Mouse (Mus musculus): ENCODE data around the gene Tlcd2. TPM values are rescaled to one million over a fixed set of nuclear protein-coding genes. Genes with fewer than 3 reads are reported as not detected.
A peak's percentile ranks its signal among the peaks of the same experiment; 100 is the strongest.

The Tlcd2 gene
- total RNA-seq, 2 experiments from 2014 or later = 7.9 to 8.1 TPM

DNA sequence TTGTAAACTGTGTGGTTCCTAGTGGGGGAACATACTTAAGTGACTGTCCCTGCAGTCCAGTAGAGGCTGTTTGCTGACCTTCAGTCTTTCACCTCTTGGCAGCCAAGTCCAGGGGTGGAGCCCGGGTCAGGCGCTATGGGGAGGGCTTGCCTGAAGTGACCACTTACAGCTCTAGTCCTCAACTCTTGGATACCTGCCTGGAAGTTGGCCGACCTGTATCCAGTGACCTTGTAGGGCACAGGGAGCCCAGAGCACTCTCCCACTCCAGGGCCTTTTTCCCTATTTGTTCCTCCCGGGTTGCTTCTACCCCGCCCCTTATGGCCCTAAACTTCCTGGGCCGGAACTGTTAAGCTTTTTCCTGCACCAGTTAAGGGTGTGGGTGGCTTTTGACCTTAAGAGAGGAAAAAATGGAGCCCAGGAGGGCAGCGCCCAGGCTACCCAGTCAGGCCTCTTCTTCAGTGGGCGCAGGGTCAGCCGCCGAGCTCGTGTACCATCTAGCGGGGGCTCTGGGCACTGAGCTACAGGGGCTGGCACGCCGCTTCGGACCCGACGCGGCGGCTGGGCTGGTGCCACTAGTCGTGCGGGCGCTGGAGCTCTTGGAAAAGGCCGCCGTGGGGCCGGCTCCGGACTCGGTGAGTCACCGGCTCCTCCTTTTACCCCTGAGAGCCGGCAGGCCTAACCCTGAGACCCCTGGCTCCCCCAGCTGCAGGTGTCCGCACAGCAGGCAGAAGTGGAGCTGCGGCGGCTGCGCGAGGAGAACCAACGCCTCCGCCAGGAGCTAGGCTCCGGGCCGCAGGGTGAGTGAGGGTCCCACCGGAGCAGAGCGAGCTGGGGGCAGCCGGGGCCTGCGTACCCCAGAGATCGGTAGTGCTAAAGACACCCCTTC lies 48.5 kb downstream of the Tlcd2 start, which contains the start of gene Rilp:
Gene Rilp (plus strand): TSS at position 354 of the 886 bp plus-strand sequence.
- peak; percentile 67 for DNase-seq (ENCODE audit: low spot score)
- intact Hi-C loops (cut with DNase I) = loop anchor here (1.0 to 5.0 kb wide), 3 partner anchors 50 to 163 kb away; partner anchors contain the start of genes Rpa1 and Smyd4

DNA sequence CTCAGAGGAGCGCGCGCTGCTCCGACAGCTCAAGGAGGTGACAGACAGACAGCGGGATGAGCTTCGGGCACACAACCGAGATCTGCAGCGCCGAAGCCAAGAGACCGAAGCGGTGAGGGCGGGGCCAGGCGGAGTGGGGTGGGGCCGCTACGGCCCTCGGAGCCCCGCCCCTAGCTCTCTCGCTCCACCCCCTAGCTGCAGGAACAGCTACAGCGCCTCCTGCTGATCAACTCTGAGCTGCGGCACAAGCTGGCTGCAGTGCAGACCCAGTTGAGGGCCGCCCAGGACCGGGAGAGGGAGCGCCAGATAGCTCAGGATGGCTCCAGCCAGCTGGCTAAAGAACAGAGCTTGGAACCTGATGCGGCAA lies 49.1 kb downstream of the Tlcd2 start:
- intact Hi-C loops (cut with DNase I) = loop anchor here (1.0 to 5.0 kb wide), 3 partner anchors 50 to 163 kb away; partner anchors contain the start of genes Rpa1 and Smyd4
- peak; percentile 88 for DNase-seq (ENCODE audit: low spot score)

DNA sequence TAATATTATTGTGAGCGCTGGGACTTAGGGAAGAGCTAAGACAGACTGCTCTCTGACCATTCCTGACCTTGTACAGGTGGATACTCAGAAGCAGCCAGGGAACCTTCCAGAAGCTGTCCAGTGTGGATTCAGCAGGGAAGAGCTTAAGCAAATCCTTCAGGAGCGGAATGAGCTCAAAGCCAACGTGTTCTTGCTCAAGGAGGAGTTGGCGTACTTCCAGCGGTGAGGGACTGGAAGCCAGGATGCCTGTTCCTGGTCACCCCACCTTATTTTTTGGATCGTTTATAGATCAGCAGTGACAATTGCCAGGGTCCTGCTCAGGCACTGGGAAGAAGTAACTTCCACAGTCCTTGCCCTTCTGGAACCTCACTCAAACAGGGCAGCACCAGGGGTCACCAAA lies 49.7 kb downstream of the Tlcd2 start:
- intact Hi-C loops (cut with DNase I) = loop anchor here (5.0 kb wide), 2 partner anchors 109 to 164 kb away; partner anchors contain the start of genes Rpa1 and Smyd4
- DNase-seq (ENCODE audit: low spot score) = no peak

DNA sequence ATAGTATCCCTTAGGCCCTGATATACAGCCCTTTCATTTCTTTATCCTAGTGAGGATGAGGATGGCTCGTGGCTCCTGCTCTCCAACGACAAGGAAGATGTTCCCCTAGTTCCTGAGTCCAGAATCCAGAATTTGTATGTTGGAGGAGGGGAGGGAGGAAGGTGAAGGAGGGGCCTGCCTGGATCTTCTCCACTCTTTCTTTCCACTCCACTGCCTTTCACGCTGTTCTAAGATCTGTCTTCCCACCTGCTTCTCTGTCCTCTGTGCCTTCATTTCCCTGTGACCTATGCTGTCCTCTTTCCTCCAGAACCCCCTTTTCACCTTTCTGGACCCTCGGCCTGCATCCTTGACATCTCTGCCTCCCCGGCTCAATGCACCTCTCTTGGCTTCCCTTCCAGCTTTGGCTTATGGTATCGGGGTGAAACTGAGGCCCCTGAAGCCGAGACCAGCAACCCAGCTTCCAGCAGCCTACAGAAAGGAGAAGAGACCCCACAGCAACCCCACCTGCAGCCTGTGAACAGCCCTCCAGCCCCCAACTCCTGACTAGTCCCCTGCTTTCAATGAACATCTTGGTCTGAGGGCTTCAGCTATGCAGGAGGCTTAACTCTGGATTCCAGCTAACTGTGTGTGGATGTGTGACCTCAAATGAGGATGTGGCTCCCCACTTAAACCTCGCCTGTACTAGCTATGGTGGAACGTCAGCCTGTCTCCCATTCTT lies 50.9 kb downstream of the Tlcd2 start:
- intact Hi-C loops (cut with DNase I) = loop anchor here (5.0 kb wide), 2 partner anchors 110 to 165 kb away; partner anchors contain the start of genes Rpa1 and Smyd4
- DNase-seq (ENCODE audit: low spot score) = no peak

DNA sequence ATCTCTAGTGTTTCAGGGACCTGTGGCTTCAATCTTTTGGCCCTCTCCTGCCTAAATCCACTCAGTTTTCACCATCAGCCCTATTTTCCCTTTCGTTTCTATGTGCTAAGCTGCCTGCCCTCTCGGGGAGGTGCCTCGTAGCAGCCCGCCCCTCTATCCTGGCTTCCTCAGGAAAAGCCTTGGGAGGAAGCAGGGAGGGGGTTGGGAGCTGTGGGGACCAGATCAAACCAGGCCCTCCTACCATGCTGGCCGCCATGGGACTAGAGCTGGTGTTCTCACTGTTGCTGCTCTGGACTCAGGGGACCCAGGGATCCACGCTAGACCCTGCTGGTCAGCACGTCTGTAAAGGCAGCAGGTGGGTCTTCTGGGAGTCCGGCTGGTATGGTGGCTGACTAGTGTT lies 51.8 kb downstream of the Tlcd2 start, which contains the start of gene Scarf1:
Gene Scarf1 (plus strand): TSS at position 205 of the 400 bp plus-strand sequence.
- DNase-seq (ENCODE audit: low spot score) = peak; percentile 74
- intact Hi-C loops (cut with DNase I) = loop anchor here (5.0 kb wide), 2 partner anchors 111 to 166 kb away; partner anchors contain the start of genes Rpa1 and Smyd4

DNA sequence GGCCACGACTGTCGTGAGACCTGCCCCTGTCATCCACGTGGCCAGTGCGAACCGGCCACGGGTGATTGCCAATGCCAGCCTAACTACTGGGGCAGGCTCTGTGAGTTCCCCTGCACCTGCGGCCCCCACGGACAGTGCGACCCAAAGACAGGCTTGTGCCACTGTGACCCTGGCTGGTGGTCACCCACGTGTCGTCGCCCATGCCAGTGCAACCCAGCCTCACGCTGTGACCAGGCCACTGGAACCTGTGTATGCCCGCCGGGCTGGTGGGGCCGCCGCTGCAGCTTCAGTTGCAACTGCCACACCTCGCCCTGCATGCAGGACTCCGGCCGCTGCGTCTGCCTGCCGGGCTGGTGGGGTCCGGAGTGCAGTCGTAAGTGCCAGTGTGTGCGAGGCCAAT lies 53.7 kb downstream of the Tlcd2 start:
- no peak for DNase-seq (ENCODE audit: low spot score)
- intact Hi-C loops (cut with DNase I) = no loop called here

DNA sequence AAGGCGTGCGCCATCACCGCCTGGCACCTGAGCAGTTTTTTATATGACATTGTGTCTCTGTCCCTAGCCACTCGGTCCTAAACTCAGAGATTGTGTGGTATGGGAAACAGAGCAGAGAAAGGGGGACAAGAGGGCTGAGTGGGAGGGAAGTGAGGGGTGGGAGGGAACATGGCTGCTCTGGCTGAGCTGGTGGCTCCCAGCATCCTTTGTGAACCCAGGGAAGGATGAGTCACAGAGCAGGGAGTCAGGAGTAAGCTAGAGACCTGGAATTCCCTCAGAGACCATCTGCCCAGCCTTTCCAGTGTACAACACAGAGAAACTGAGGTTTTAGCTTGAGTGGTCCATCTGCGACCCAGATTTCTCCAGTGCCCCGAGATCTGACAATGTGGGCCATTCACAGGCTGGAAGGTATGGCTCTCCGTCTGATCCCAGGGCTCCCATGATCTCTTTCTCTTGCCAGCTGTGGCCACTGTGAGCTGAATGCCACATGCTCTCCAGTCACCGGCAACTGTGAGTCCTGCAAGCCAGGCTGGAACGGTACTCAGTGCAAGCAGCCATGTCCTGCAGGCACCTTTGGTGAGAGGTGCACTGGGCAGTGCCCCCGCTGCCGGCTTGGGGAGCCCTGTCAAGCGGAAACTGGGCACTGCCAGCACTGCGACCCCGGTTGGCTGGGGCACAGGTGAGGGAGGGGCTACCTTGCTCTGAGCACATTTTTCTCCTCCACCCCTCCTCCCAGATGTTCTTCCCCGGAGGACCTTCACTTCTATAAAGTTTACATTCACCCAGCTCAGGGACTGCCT lies 58.5 kb downstream of the Tlcd2 start:
- no peak for DNase-seq (ENCODE audit: low spot score)
- intact Hi-C loops (cut with DNase I) = no loop called here

Small RNAs within 50 kb of the gene (microRNA-seq; reads per million reads assigned to microRNA genes)
- gene Mir22 = 29,862 reads per million, percentile 98 among the genes with 10 or more reads in this experiment

Other genes with a start within 250 kb of the Tlcd2 start
- 10 to 100 TPM; 58.0 to 63.5 TPM for gene Rpa1, start 113.4 kb upstream of the Tlcd2 start, total RNA-seq (2021)
- 1 to 10 TPM; 4.3 to 4.6 TPM for gene Smyd4, start 113.3 kb upstream of the Tlcd2 start, total RNA-seq (2021)
- 10 to 100 TPM; 26.3 to 26.9 TPM for gene Serpinf1, start 39.0 kb upstream of the Tlcd2 start, total RNA-seq (2021)
- not detected for gene Serpinf2, start 22.1 kb upstream of the Tlcd2 start, total RNA-seq (2021)
- 1 to 10 TPM; 7.7 to 9.1 TPM for gene Wdr81, start 7.0 kb upstream of the Tlcd2 start, total RNA-seq (2021)
- 10 to 100 TPM; 78.7 to 89.4 TPM for gene Prpf8, start 25.1 kb downstream of the Tlcd2 start, total RNA-seq (2021)
- gene Rilp, start 48.4 kb downstream of the Tlcd2 start, total RNA-seq (2021) = 10 to 100 TPM; 47.4 to 47.8 TPM
- gene Scarf1, start 51.8 kb downstream of the Tlcd2 start, total RNA-seq (2021) = 10 to 100 TPM in 1 of 2 experiments, 1 to 10 TPM in 1; 8.5 to 12.1 TPM
- gene Slc43a2, start 70.0 kb downstream of the Tlcd2 start, total RNA-seq (2021) = 10 to 100 TPM; 14.9 to 18.2 TPM
- gene Pitpna, start 126.4 kb downstream of the Tlcd2 start, total RNA-seq (2021) = 100 to 1,000 TPM; 108 to 115 TPM
- gene Inpp5k, start 169.3 kb downstream of the Tlcd2 start, total RNA-seq (2021) = 10 to 100 TPM; 27.8 to 29.8 TPM
- gene Myo1c, start 188.8 kb downstream of the Tlcd2 start, total RNA-seq (2021) = 100 to 1,000 TPM; 119 to 132 TPM
- 10 to 100 TPM; 81.3 to 88.2 TPM for gene Crk, start 217.5 kb downstream of the Tlcd2 start, total RNA-seq (2021)

Data from heart, postnatal 25 days (tissue).